Mouse (Mus musculus): ENCODE measurements around the gene Dnajc4.

- TF ChIP-seq CTCF (IDR thresholded peaks at IDR 0.05; ENCODE audit: control insufficient read depth, insufficient read depth, insufficient read length) = no peak
- TF ChIP-seq USF1 (IDR thresholded peaks at IDR 0.05; ENCODE audit: low read depth) = no peak
- no peak for TF ChIP-seq MYOD1 (IDR thresholded peaks at IDR 0.05; ENCODE audit: control insufficient read depth, insufficient read length, low read depth)
- TF ChIP-seq MAX (IDR thresholded peaks at IDR 0.05) = no peak
Measured at GRCm38 (mm10) chr19:6989251-6989650, 3.1 kb downstream of the Dnajc4 start.

Measured in C2C12 (cell line).